Comparison of ENCODE assay signal across 10 mouse cellular contexts in the genomic region with DNA sequence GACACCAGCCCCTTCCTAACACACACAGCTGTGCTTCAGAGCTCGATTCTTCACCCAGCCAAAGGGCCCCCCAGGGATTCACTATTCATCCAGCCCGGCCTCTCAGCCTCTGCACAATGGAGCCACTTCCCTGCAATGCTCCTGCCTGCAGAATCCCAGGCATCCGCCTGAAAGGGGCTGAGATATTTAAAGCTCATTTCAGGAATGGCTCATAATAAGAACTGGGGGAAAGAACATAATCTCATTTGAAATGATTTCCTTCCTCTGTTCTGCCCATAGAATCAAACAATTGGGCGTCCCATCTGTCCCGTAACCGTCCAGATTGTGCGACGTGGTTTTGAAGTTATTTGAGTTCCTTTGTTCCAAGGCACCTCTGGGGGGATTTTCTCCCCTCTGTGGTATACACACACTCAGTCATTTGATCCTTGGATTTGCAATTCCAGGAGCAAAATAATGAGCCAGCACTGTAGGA. TPM values are rescaled to one million over a fixed set of nuclear protein-coding genes. Genes with fewer than 3 reads are reported as not detected.
A peak's percentile ranks its signal among the peaks of the same experiment; 100 is the strongest.
DNase-seq lines count a peak whose midpoint lies in the region; ATAC-seq and TF ChIP-seq lines count a peak whose summit lies in the region.
"Had no signal": no experiment of that assay in that cellular context is flagged by ENCODE, and none has a peak within 500 bp of the region (broad histone marks: within the 10 kb centered on the region; RNA-seq: fewer than 3 reads in every experiment).

No protein-coding gene starts in this region.

- H3K27ac ChIP-seq in limb, embryonic 13.5 days, result peak overlapping the region; percentile 58
- no peak overlapping the region for H3K27ac ChIP-seq in lung, postnatal 0 days (ENCODE audit: low read length)

- WGBS in limb, embryonic 13.5 days, result 26% methylated on average over 8 of the region's 8 CpGs
- WGBS in lung, postnatal 0 days, result 51% methylated on average over 8 of the region's 8 CpGs

- DNase-seq in right cerebral cortex, postnatal 10 days (ENCODE audit: low spot score in 2 of 2), result peak; percentile 37 to 54
- DNase-seq in right cerebral cortex, postnatal 25 days, result no peak
- peak; percentile 24 to 43 for DNase-seq in heart, adult 9 months (ENCODE audit: low spot score in 2 of 2)
- DNase-seq in adrenal gland, postnatal 4 days (ENCODE audit: low spot score in 2 of 2), result no peak
- no peak for DNase-seq in right cerebral cortex, adult 2 months (ENCODE audit: low spot score in 2 of 2)
- no peak for DNase-seq in right cerebral cortex, postnatal 4 days
- no peak for DNase-seq in lung, postnatal 0 days (ENCODE audit: low spot score)

- H3K9me3 ChIP-seq in limb, embryonic 13.5 days, result peaks cover 6% of the 10 kb centered on the region; the same call in 1 of the 2 replicates
- no peaks in the 10 kb centered on the region for H3K9me3 ChIP-seq in lung, postnatal 0 days (ENCODE audit: low read length)

- no peak overlapping the region for H3K9ac ChIP-seq in limb, embryonic 13.5 days
- H3K9ac ChIP-seq in lung, postnatal 0 days (replicated peaks; ENCODE audit: low read depth), result no peak overlapping the region

- H3K27me3 ChIP-seq in limb, embryonic 13.5 days, result no peaks in the 10 kb centered on the region
- no peaks in the 10 kb centered on the region for H3K27me3 ChIP-seq in lung, postnatal 0 days (replicated peaks; ENCODE audit: insufficient read depth, low read length)

- TF ChIP-seq CTCF in lung, postnatal 0 days (IDR thresholded peaks at IDR 0.05), result no peak

- ATAC-seq in limb, embryonic 13.5 days (ENCODE audit: low FRiP score, low read depth), result peak; percentile 61
- no peak for ATAC-seq in lung, postnatal 0 days

- H3K36me3 ChIP-seq in limb, embryonic 13.5 days, result no peaks in the 10 kb centered on the region
- no peaks in the 10 kb centered on the region for H3K36me3 ChIP-seq in lung, postnatal 0 days (ENCODE audit: insufficient read depth, low read length)

- H3K4me3 ChIP-seq in limb, embryonic 13.5 days, result no peak overlapping the region
- H3K4me3 ChIP-seq in lung, postnatal 0 days (ENCODE audit: low read depth, low read length), result no peak overlapping the region
- H3K4me3 ChIP-seq: myocyte had no signal

- no peak overlapping the region for H3K4me2 ChIP-seq in limb, embryonic 13.5 days (replicated peaks)
- H3K4me2 ChIP-seq in lung, postnatal 0 days (replicated peaks; ENCODE audit: low read depth, low read length), result no peak overlapping the region

- TF ChIP-seq EP300 in lung, postnatal 0 days (IDR thresholded peaks at IDR 0.05), result no peak

- peaks cover 20% of the 10 kb centered on the region for H3K4me1 ChIP-seq in limb, embryonic 13.5 days
- H3K4me1 ChIP-seq in lung, postnatal 0 days (ENCODE audit: insufficient read depth, low read depth, low read length), result peaks cover 10% of the 10 kb centered on the region

RNA-seq across cellular contexts. Expression of a gene that starts 48.4 kb away (rescaled TPM):
- polyA plus RNA-seq in limb, embryonic 13.5 days (2015; fragmentation: Nextera tagmentation; extraction: Ambion mirVana), result 4.3 and 5.4 TPM in 2 replicates
- total RNA-seq in adrenal gland, postnatal 4 days (2021), result 10 to 100 TPM; 46.5 to 52.3 TPM
- 12.0 and 15.1 TPM in 2 replicates for polyA plus RNA-seq in lung, postnatal 0 days (2015; fragmentation: Nextera tagmentation; extraction: Ambion mirVana)
- total RNA-seq: MEL had no signal

Comparison
In these comparisons a context has a peak if more than half of its experiments do, and no peak if none do; other contexts are left out.
1. DNase-seq: peak in right cerebral cortex, postnatal 10 days (2 of 2) and heart, adult 9 months (2 of 2); none in right cerebral cortex, postnatal 25 days (single experiment), adrenal gland, postnatal 4 days (0 of 2), right cerebral cortex, adult 2 months (0 of 2), right cerebral cortex, postnatal 4 days (single experiment) and lung, postnatal 0 days (single experiment).